Comparison of ENCODE assay signal across 8 mouse cellular contexts in genomic region chr4:84637641-84638040, GRCm38 (mm10). TPM values are rescaled to one million over a fixed set of nuclear protein-coding genes. Genes with fewer than 3 reads are reported as not detected.
DNase-seq lines count a peak whose midpoint lies in the region; ATAC-seq and TF ChIP-seq lines count a peak whose summit lies in the region.

No protein-coding gene starts in this region.

- TF ChIP-seq CTCF in left cerebral cortex, adult 2 months (IDR thresholded peaks at IDR 0.05): no peak

- no peak overlapping the region for H3K9ac ChIP-seq in lung, embryonic 15.5 days
- H3K9ac ChIP-seq in midbrain, embryonic 15.5 days: no peak overlapping the region

- H3K9me3 ChIP-seq in lung, embryonic 15.5 days: no peaks in the 10 kb centered on the region
- H3K9me3 ChIP-seq in midbrain, embryonic 15.5 days: no peaks in the 10 kb centered on the region

- WGBS in lung, embryonic 15.5 days: 1% methylated on average over 10 of the region's 10 CpGs
- WGBS in midbrain, embryonic 15.5 days: 2% methylated on average over 10 of the region's 10 CpGs

- DNase-seq in lung, postnatal 25 days (ENCODE audit: low spot score): no peak
- DNase-seq in heart, postnatal 10 days: peak; percentile 20 to 30
- DNase-seq in kidney, postnatal 4 days: peak; percentile 74 to 85
- no peak for DNase-seq in MN1 (ENCODE audit: low spot score)
- DNase-seq in ovary, postnatal 10 days (ENCODE audit: low spot score): no peak
- DNase-seq in left cerebral cortex, adult 2 months (ENCODE audit: extremely low spot score in 1 of 2, low spot score in 2 of 2): no peak

- intact Hi-C loops in heart, postnatal 10 days (cut with DNase I): no loop called here
- intact Hi-C loops in left cerebral cortex, adult 2 months (cut with DNase I): no loop called here

- H3K4me3 ChIP-seq in lung, embryonic 15.5 days: peak overlapping the region; percentile 3; the same call in 1 of the 2 replicates
- H3K4me3 ChIP-seq in midbrain, embryonic 15.5 days: no peak overlapping the region
- H3K4me3 ChIP-seq in left cerebral cortex, adult 2 months: no peak overlapping the region

- peak; percentile 94 for ATAC-seq in lung, embryonic 15.5 days (ENCODE audit: borderline replicate concordance, extremely low read depth, low FRiP score, low TSS enrichment)
- peak; percentile 54; the same call in 1 of the 2 replicates for ATAC-seq in midbrain, embryonic 15.5 days (replicated peaks)

- H3K27me3 ChIP-seq in lung, embryonic 15.5 days: no peaks in the 10 kb centered on the region
- peaks cover 4% of the 10 kb centered on the region; the same call in 1 of the 2 replicates for H3K27me3 ChIP-seq in midbrain, embryonic 15.5 days (replicated peaks)

- no peaks in the 10 kb centered on the region for H3K36me3 ChIP-seq in lung, embryonic 15.5 days
- no peaks in the 10 kb centered on the region for H3K36me3 ChIP-seq in midbrain, embryonic 15.5 days (replicated peaks)

- H3K4me1 ChIP-seq in lung, embryonic 15.5 days: peaks cover 43% of the 10 kb centered on the region
- peaks cover 9% of the 10 kb centered on the region for H3K4me1 ChIP-seq in midbrain, embryonic 15.5 days

- H3K4me2 ChIP-seq in lung, embryonic 15.5 days: peak overlapping the region; percentile 45
- H3K4me2 ChIP-seq in midbrain, embryonic 15.5 days: peak overlapping the region; percentile 24; the same call in 1 of the 2 replicates

- peak overlapping the region; percentile 77 for H3K27ac ChIP-seq in lung, embryonic 15.5 days
- no peak overlapping the region for H3K27ac ChIP-seq in midbrain, embryonic 15.5 days
- H3K27ac ChIP-seq in left cerebral cortex, adult 2 months: no peak overlapping the region

RNA-seq across cellular contexts. Expression of gene Bnc2, which starts 37.4 kb away (rescaled TPM):
- 5.8 and 6.0 TPM in 2 replicates for polyA plus RNA-seq in lung, embryonic 15.5 days (2015; fragmentation: Nextera tagmentation; extraction: Ambion mirVana)
- total RNA-seq in heart, postnatal 10 days (2021): 1 to 10 TPM; 3.3 to 3.7 TPM
- polyA plus RNA-seq in midbrain, embryonic 15.5 days (2015; fragmentation: Nextera tagmentation; extraction: Ambion mirVana): 27.4 and 35.7 TPM in 2 replicates
- 1 to 10 TPM; 1.5 to 2.8 TPM for total RNA-seq in left cerebral cortex, adult 2 months (2021)

Comparison
In these comparisons a context has a peak if more than half of its experiments do, and no peak if none do; other contexts are left out.
1. DNase-seq: peak in heart, postnatal 10 days (2 of 2) and kidney, postnatal 4 days (2 of 2); none in lung, postnatal 25 days (single experiment), MN1 (single experiment), ovary, postnatal 10 days (single experiment) and left cerebral cortex, adult 2 months (0 of 2).